Mouse (Mus musculus): Measurements from ENCODE around the gene Ppt2.
A peak's percentile ranks its signal among the peaks of the same experiment; 100 is the strongest.

The Ppt2 gene

DNA sequence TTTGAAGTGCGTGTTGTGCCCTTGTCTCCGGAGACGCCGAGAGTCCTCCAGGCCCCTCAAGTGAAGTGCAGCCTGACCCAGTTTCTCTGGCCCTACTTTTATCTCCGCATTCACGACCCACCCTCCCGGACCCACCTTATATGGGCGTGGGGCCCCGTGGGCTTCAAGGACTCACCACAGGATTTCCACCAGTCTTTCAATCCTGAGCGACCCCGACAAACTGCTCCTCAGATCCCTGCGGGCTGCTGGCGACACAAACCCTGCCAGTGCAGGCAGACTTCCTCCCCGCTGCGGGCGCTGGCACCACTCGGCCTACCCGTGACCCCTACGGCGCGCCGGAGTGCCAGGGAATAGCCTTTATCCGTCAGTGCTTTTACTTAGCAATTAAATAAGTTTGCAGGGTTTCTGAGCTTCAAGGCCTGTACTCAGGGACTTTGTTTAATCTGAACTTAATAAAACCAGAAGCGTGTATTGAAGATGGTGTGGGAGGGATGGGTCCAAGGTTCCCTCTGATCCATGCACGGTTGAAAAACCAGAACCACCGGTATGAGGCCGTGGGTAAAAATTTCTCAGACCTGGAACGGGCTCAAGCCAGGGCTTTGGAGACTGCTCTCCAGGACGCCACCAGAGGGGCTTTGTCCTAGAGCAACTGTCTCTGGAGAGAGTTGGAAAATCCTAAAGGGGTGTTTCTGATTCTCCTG, at the start of gene Ppt2:
TSS of gene Ppt2 (minus strand) at position 568 of the 701 bp plus-strand sequence.
- peak; percentile 82 to 86 for DNase-seq

GRCm38 (mm10) chr17:34676671-34677070, 48.4 kb upstream of the Ppt2 start:
- DNase-seq: no peak

DNA sequence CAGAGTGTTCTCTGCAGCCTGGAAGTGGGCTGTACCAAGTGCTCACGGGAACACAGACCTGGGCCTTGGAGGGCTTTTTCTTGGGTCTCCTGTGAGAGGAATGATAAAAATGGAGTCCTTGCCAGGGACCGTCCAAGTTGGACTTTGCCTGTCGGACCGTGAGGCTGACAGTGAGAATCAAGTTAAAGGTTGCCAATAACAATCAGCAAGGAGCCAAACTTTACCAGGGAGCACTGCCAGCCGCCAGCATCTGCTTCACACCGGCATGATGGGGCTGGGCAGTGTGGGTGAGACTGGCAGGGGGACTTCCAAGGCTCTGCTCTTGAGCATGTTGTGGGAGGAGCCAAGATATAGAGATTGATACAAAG, 47.8 kb upstream of the Ppt2 start:
- DNase-seq: no peak

DNA sequence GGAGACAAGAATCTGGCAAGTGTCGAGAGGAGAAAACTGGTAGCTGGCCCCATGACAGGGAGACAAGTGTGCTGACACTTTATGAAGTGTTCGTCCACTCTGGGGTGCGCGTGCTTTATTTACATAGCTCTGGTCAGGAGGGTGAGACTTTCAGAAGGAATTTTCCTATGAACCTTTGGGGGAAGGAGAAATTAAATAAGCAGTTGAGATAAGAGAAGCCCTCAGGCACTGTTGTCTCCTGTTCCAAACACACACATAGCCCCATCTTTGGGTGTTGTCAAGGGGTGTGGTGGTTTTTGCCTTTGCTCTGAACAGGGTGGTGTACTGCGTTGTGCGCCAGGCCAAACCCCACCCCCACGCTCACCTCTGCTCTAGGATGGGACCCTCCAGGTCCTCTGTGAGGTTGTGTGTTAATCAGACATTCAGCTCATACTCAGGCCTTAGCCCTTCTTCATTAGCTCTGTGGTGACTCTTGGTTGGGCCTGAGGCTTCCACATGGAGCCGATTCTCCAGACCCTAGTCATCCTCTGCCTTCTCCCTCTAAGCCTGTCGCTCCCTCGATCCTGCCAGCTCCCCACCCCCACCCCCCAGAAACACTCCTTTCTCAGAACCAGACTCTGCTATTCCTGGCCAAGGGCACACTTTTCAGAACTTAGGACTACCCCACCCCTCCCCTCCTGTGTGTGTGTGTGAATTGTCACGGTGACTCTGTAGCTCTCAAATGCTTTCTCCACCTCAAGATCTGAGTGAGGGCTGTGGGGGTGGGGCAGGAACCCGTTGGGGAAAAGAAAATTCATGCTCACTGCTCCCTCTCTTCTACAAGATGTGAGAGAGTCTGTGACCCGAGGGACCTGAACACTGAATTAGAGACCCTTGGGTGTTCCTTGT, 47.1 kb upstream of the Ppt2 start:
- no peak for DNase-seq

GRCm38 (mm10) chr17:34674524-34675204, 46.4 kb upstream of the Ppt2 start:
- no peak for DNase-seq

- no peak for DNase-seq
Observed at GRCm38 (mm10) chr17:34673139-34673538, 44.8 kb upstream of the Ppt2 start.

DNA sequence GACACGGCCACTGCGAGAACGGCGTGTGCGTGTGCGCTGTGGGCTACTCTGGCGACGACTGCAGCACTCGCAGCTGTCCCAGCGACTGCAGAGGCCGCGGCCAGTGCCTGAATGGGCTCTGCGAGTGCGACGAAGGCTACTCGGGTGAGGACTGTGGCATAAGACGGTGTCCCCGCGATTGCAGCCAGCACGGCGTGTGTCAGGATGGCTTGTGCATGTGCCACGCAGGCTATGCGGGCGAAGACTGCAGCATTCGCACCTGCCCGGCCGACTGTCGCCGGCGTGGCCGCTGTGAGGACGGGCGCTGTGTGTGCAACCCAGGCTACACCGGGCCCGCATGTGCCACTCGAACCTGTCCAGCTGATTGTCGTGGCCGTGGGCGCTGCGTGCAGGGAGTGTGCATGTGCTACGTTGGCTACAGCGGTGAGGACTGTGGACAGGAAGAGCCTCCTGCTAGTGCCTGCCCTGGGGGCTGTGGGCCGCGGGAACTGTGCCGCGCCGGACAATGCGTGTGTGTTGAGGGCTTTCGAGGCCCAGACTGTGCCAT, 44.0 kb upstream of the Ppt2 start:
- DNase-seq: no peak

GRCm38 (mm10) chr17:34671151-34672066, 43.1 kb upstream of the Ppt2 start:
- no peak for DNase-seq

GRCm38 (mm10) chr17:34670235-34670634, 41.9 kb upstream of the Ppt2 start, which contains the start of gene Tnxb:
Tnxb (plus strand) TSS chr17:34670535.
- DNase-seq: no peak

GRCm38 (mm10) chr17:34664472-34664871, 36.2 kb upstream of the Ppt2 start:
- DNase-seq: no peak

GRCm38 (mm10) chr17:34663558-34663957, 35.2 kb upstream of the Ppt2 start:
- no peak for DNase-seq

- no peak for DNase-seq
Observed at GRCm38 (mm10) chr17:34662978-34663377, 34.7 kb upstream of the Ppt2 start.

GRCm38 (mm10) chr17:34662468-34662867, 34.2 kb upstream of the Ppt2 start:
- no peak for DNase-seq

- no peak for DNase-seq
Observed at GRCm38 (mm10) chr17:34661121-34661591, 32.8 kb upstream of the Ppt2 start.

DNA sequence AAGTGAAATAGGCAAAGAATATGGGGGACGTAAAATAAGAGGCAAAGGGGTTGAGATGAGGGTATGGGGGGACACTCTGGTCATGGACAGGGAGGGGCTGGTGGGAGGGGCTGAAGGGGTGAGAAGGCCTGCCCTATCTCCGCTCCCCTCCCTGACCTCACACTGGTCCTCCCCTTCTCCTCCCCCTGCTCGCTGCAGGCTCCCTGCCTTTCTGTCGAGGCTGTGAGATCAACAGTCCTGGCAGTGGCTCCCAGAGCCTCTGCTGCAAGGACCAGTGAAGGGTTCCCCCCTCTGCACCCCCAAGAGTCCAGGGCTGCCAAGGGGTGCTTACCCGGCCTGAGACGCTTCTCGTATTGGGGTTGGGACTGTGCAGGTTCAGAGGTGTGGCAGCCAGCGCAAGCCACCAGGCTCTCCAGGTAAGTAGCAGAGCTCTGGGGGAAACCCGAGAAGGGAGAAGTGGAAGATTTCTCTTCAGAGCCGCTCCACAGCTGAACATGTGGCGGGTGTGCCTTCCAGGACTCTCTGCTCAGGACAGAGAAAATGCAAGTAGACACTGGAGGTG, 32.0 kb upstream of the Ppt2 start:
- DNase-seq: no peak

DNA sequence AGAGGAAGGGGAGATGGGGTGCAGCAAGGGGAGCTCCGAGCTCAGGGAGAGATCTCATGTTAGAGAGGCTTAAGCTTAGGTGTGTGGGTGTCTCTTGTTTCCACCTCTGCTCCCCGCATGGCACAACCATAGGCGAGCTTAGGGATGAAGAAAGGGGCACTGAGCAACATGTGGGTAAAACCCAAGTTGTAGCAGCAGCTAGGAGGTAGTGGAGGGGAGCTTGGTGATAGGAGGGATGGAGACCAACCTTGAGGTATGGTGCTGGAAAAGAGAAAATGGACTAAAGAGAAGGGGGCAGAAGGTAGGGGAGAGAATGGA, 31.5 kb upstream of the Ppt2 start:
- DNase-seq: no peak

DNA sequence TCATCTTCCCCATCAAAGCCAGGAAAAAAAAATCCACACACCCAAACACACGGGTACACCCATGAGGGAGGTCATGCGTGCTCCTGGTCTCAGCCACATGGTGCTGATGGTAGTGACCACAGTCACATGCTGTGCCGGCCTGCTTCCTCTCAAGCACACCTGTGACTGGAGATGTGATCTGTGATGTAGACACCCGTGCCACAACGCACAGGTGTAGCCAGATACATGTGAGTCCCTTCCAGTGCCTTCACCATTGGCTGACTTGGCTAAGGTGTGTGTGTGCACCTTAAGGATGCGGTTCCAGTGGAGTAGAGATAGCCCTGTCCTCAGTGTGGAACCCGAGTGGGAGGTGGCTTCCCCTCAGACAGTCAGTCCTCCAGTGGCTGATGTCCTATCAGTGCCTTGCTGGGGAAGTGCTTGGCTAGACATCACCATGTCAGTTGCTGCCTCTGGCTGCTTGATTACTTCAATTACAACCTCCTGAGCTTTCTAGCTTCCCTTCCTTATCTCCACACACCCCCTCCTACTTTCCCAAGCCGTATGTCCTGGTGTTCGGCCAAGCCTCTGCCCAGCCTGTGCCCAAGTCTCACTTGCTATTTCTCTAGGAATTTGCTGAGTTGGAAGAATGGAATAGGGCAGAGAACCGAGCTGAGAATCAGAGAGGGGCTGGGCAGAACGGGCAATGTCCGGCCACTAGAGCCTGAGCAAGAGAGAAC, 31.0 kb upstream of the Ppt2 start:
- no peak for DNase-seq

GRCm38 (mm10) chr17:34658591-34658990, 30.3 kb upstream of the Ppt2 start:
- DNase-seq: no peak

DNA sequence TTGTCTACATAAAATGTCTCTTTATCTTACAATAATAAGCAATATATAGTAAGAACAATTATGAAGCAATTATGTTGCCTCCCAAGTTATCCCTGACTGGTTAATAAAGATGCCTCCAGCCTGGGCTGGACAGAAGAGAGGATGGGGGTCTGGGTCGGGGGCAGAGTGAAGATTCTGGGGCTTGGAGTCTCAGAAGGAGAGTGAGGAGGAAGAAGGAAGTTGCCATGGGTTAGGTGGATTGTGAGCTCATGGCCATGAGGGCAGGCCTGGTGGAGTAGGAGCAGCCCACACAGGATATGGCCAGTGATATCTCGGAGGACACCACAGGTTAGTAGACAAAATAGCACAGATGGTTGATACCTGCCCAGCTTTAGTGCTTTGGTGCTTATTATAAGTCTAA, 29.8 kb upstream of the Ppt2 start:
- no peak for DNase-seq

- no peak for DNase-seq
Observed at GRCm38 (mm10) chr17:34657271-34657670, 29.0 kb upstream of the Ppt2 start.

DNA sequence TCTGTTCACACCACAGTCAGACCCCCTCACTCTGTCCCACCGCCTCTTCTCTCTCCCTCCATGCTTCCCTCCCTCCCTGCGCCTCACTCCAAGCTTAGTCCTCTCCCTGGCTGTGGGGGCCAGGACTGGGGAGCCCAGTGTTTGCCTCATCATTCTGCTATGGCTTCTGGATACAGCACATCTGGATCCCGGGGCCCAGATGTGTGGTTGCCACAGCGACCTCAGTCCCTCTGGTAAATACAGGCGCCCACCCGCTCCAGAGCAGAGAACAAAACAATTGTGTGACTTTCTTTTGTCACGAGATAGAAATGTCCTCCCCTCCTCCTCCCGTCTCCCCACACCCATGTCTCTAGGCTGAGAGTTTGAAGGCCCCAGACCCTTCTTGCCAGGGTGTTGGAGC, 28.4 kb upstream of the Ppt2 start:
- no peak for DNase-seq
